Mouse (Mus musculus) lung, embryonic 16.5 days (tissue): ENCODE measurements around the gene Lrrc42. TPM values are rescaled to one million over a fixed set of nuclear protein-coding genes. Genes with fewer than 3 reads are reported as not detected.

Experiments used
- ATAC-seq: fragments of 200-750 bp; cut with Nextera tagmentation; 2 replicates; pipeline ENCODE4 v1.8.0; 2017; ENCODE audit warnings: low read depth, mild to moderate bottlenecking, moderate library complexity
- H3K27ac ChIP-seq: fragments of 300-500 bp; sonication (generic); 2 replicates; pipeline ENCODE4 v1.5.1; 2014; ENCODE audit warnings: mild to moderate bottlenecking, control low read depth, low read length
- H3K27me3 ChIP-seq: fragments of 300-500 bp; sonication (generic); 2 replicates; pipeline ENCODE4 v1.6.1; 2014; ENCODE audit warnings: low read depth, low read length, mixed read lengths; ENCODE audit not compliant: control insufficient read depth, insufficient read depth
- H3K36me3 ChIP-seq: fragments of 300-500 bp; sonication (generic); 2 replicates; pipeline ENCODE4 v1.6.1; 2014; ENCODE audit warnings: low read length; ENCODE audit not compliant: control insufficient read depth, insufficient read depth
- H3K4me1 ChIP-seq: fragments of 300-500 bp; sonication (generic); replicated peaks from 2 replicates; pipeline ENCODE4 v1.6.1; 2014; ENCODE audit warnings: low read length, mixed read lengths; ENCODE audit not compliant: control insufficient read depth, insufficient read depth
- H3K4me2 ChIP-seq: fragments of 300-500 bp; sonication (generic); 2 replicates; pipeline ENCODE4 v1.6.1; 2014; ENCODE audit warnings: low read depth, low read length, control low read depth
- H3K4me3 ChIP-seq: fragments of 300-500 bp; sonication (generic); 2 replicates; pipeline ENCODE4 v1.5.1; 2014; ENCODE audit warnings: mild to moderate bottlenecking, low read length, control low read depth
- H3K9ac ChIP-seq: fragments of 300-500 bp; sonication (generic); 2 replicates; pipeline ENCODE4 v1.6.1; 2014; ENCODE audit warnings: low read length, control low read depth
- H3K9me3 ChIP-seq: fragments of 300-500 bp; sonication (generic); 2 replicates; pipeline ENCODE4 v1.6.1; 2016; ENCODE audit warnings: low read length; ENCODE audit not compliant: control insufficient read depth
- WGBS: fragments of 180-500 bp; shearing (Covaris S2); extraction: QIAGEN DNeasy Blood & Tissue Kit; methylation state at CpG from one replicate; pipeline ENCODE4 v1.1.7; 2014; 5-methylcytosine and 5-hydroxymethylcytosine counted together
- polyA plus RNA-seq: library from polyadenylated mRNA; unstranded; fragments of >200 nt; fragmentation: Nextera tagmentation; extraction: Ambion mirVana; gene quantifications from 2 replicates; pipeline ENCODE4 v1.2.1, GENCODE M21; 2015

Gene Lrrc42
- polyA plus RNA-seq, 1 experiment from 2014 or later, result 71.2 TPM

GRCm38 (mm10) chr4:107185703-107186102 lies 67.6 kb downstream of the Lrrc42 start:
- H3K27ac ChIP-seq, result no peak overlapping the region
- ATAC-seq, result no peak
- 52% methylated on average over 3 of the region's 3 CpGs for WGBS

More at GRCm38 (mm10) chr4:107185703-107186102, 67.6 kb downstream of the Lrrc42 start:
- peaks cover 23% of the 10 kb centered on the region for H3K36me3 ChIP-seq
- no peaks in the 10 kb centered on the region for H3K27me3 ChIP-seq
- H3K9ac ChIP-seq, result no peak overlapping the region
- peaks cover 6% of the 10 kb centered on the region for H3K4me1 ChIP-seq
- no peak overlapping the region for H3K4me2 ChIP-seq
- no peak overlapping the region for H3K4me3 ChIP-seq
- no peaks in the 10 kb centered on the region for H3K9me3 ChIP-seq

Other genes starting within 250 kb of the Lrrc42 start
- gene Mrpl37, start 186.7 kb downstream of the Lrrc42 start, polyA plus RNA-seq, result 90.2 and 93.2 TPM in 2 replicates
- 5.9 and 7.2 TPM in 2 replicates for gene Cyb5rl, start 186.5 kb downstream of the Lrrc42 start, polyA plus RNA-seq
- gene Cdcp2, start 156.6 kb downstream of the Lrrc42 start, polyA plus RNA-seq, result not detected in 2 replicates
- 496 and 538 TPM in 2 replicates for gene Tmem59, start 75.1 kb downstream of the Lrrc42 start, polyA plus RNA-seq
- 22.7 and 25.1 TPM in 2 replicates for gene Tceanc2, start 74.4 kb downstream of the Lrrc42 start, polyA plus RNA-seq
- 0.23 and 0.72 TPM in 2 replicates for gene Ldlrad1, start 44.4 kb downstream of the Lrrc42 start, polyA plus RNA-seq
- gene Hspb11, start 61 bp upstream of the Lrrc42 start, polyA plus RNA-seq, result 41.2 and 43.6 TPM in 2 replicates
- gene Dio1, start 53.6 kb upstream of the Lrrc42 start, polyA plus RNA-seq, result 0.16 and 0.44 TPM in 2 replicates
- gene Yipf1, start 60.8 kb upstream of the Lrrc42 start, polyA plus RNA-seq, result 55.5 and 56.4 TPM in 2 replicates
- 31.2 and 34.8 TPM in 2 replicates for gene Ndc1, start 114.3 kb upstream of the Lrrc42 start, polyA plus RNA-seq
- gene Glis1, start 181.1 kb upstream of the Lrrc42 start, polyA plus RNA-seq, result 0.36 and 1.0 TPM in 2 replicates